ENCODE assay signal across 10 mouse cellular contexts in genomic region chr14:18678121-18678836, GRCm38 (mm10).
DNase-seq lines count a peak whose midpoint lies in the region; ATAC-seq and TF ChIP-seq lines count a peak whose summit lies in the region.
"Had no signal": no experiment of that assay in that cellular context is flagged by ENCODE, and none has a peak within 500 bp of the region (broad histone marks: within the 10 kb centered on the region; RNA-seq: fewer than 3 reads in every experiment).

No protein-coding gene starts in this region.

- no peaks in the 10 kb centered on the region for H3K9me3 ChIP-seq in heart, embryonic 16.5 days (replicated peaks; ENCODE audit: control insufficient read depth, low read length)
- no peaks in the 10 kb centered on the region for H3K9me3 ChIP-seq in stomach, postnatal 0 days (ENCODE audit: control insufficient read depth, low read length)
- H3K9me3 ChIP-seq in midbrain, embryonic 15.5 days: no peaks in the 10 kb centered on the region
- H3K9me3 ChIP-seq: G1E; hindbrain, embryonic 15.5 days had no signal

- H3K27ac ChIP-seq in cerebellum, adult 2 months (ENCODE audit: insufficient read depth, low read length): 0 out of 2 replicates have a peak overlapping the region, but pooled peaks have one; percentile 39
- peak overlapping the region; percentile 35 for H3K27ac ChIP-seq in heart, embryonic 16.5 days (ENCODE audit: low read length)
- H3K27ac ChIP-seq in stomach, postnatal 0 days (replicated peaks): no peak overlapping the region
- H3K27ac ChIP-seq in midbrain, embryonic 15.5 days: no peak overlapping the region
- H3K27ac ChIP-seq: hindbrain, embryonic 15.5 days had no signal

- no peak overlapping the region for H3K4me3 ChIP-seq in cerebellum, adult 2 months (replicated peaks; ENCODE audit: insufficient read depth, low read depth, low read length)
- H3K4me3 ChIP-seq in heart, embryonic 16.5 days (ENCODE audit: low read length): no peak overlapping the region
- no peak overlapping the region for H3K4me3 ChIP-seq in stomach, postnatal 0 days (ENCODE audit: low read depth, low read length)
- H3K4me3 ChIP-seq in midbrain, embryonic 15.5 days: no peak overlapping the region
- H3K4me3 ChIP-seq: hindbrain, embryonic 15.5 days had no signal

- peak; percentile 12 to 35 for DNase-seq in lung, adult 18-20 months
- no peak for DNase-seq in lung, postnatal 25 days (ENCODE audit: low spot score)
- DNase-seq in cerebellum, adult 2 months: peak; percentile 70 to 80
- DNase-seq in stomach, postnatal 0 days (ENCODE audit: low spot score): no peak
- DNase-seq in left cerebral cortex, adult 18-20 months (ENCODE audit: low spot score in 2 of 2): no peak
- no peak for DNase-seq in thymus, adult 18-20 months

- H3K4me1 ChIP-seq in cerebellum, adult 2 months (ENCODE audit: control insufficient read depth, insufficient read depth, low read length): peaks cover 4% of the 10 kb centered on the region
- H3K4me1 ChIP-seq in heart, embryonic 16.5 days (ENCODE audit: control insufficient read depth, insufficient read depth, low read length): peaks cover 5% of the 10 kb centered on the region; the same call in 1 of the 2 replicates
- no peaks in the 10 kb centered on the region for H3K4me1 ChIP-seq in stomach, postnatal 0 days (replicated peaks; ENCODE audit: control insufficient read depth, insufficient read depth)
- no peaks in the 10 kb centered on the region for H3K4me1 ChIP-seq in midbrain, embryonic 15.5 days

- no peak for TF ChIP-seq CTCF in cerebellum, adult 2 months (IDR thresholded peaks at IDR 0.05; ENCODE audit: borderline replicate concordance, insufficient read depth, low read depth, low read length)
- no peak for TF ChIP-seq CTCF in stomach, postnatal 0 days (IDR thresholded peaks at IDR 0.05; ENCODE audit: low read depth)

- no peaks in the 10 kb centered on the region for H3K27me3 ChIP-seq in cerebellum, adult 2 months (ENCODE audit: control insufficient read depth, insufficient read depth, low read length)
- no peaks in the 10 kb centered on the region for H3K27me3 ChIP-seq in heart, embryonic 16.5 days (ENCODE audit: control insufficient read depth, insufficient read depth, low read length)
- no peaks in the 10 kb centered on the region for H3K27me3 ChIP-seq in stomach, postnatal 0 days (ENCODE audit: control insufficient read depth, insufficient read depth, low read length)
- H3K27me3 ChIP-seq in midbrain, embryonic 15.5 days (replicated peaks): no peaks in the 10 kb centered on the region
- H3K27me3 ChIP-seq: hindbrain, embryonic 15.5 days had no signal

- no peaks in the 10 kb centered on the region for H3K36me3 ChIP-seq in heart, embryonic 16.5 days (ENCODE audit: control insufficient read depth, insufficient read depth)
- no peaks in the 10 kb centered on the region for H3K36me3 ChIP-seq in stomach, postnatal 0 days (ENCODE audit: control insufficient read depth, insufficient read depth, low read length)
- H3K36me3 ChIP-seq in midbrain, embryonic 15.5 days (replicated peaks): no peaks in the 10 kb centered on the region
- H3K36me3 ChIP-seq: G1E; hindbrain, embryonic 15.5 days had no signal

- TF ChIP-seq POLR2A in cerebellum, adult 2 months (IDR thresholded peaks at IDR 0.05; ENCODE audit: borderline replicate concordance, insufficient read depth, low read length): no peak

- ATAC-seq in heart, embryonic 16.5 days (replicated peaks; ENCODE audit: extremely low read depth, insufficient read depth, low FRiP score): peak; percentile 52; the same call in 1 of the 2 replicates
- ATAC-seq in stomach, postnatal 0 days (ENCODE audit: low FRiP score, low TSS enrichment): peak; percentile 35; the same call in 1 of the 2 replicates
- ATAC-seq in midbrain, embryonic 15.5 days (replicated peaks): no peak

- no peak for TF ChIP-seq EP300 in stomach, postnatal 0 days (optimal IDR thresholded peaks at IDR 0.05)

- WGBS in cerebellum, adult 2 months: 33% methylated on average over 3 of the region's 3 CpGs
- WGBS in heart, embryonic 16.5 days: 46% methylated on average over 3 of the region's 3 CpGs
- WGBS in stomach, postnatal 0 days: 35% methylated on average over 3 of the region's 3 CpGs
- WGBS in midbrain, embryonic 15.5 days: 66% methylated on average over 3 of the region's 3 CpGs

- no peak overlapping the region for H3K9ac ChIP-seq in heart, embryonic 16.5 days (ENCODE audit: low read length)
- H3K9ac ChIP-seq in stomach, postnatal 0 days (ENCODE audit: low read length): no peak overlapping the region
- H3K9ac ChIP-seq in midbrain, embryonic 15.5 days: no peak overlapping the region
- H3K9ac ChIP-seq: hindbrain, embryonic 15.5 days had no signal

- H3K4me2 ChIP-seq in heart, embryonic 16.5 days (ENCODE audit: low read depth, low read length): no peak overlapping the region
- no peak overlapping the region for H3K4me2 ChIP-seq in stomach, postnatal 0 days (replicated peaks; ENCODE audit: low read depth)
- H3K4me2 ChIP-seq in midbrain, embryonic 15.5 days: no peak overlapping the region
- H3K4me2 ChIP-seq: hindbrain, embryonic 15.5 days had no signal

Comparison
In these comparisons a context has a peak if more than half of its experiments do, and no peak if none do; other contexts are left out.
1. DNase-seq: peak in lung, adult 18-20 months (2 of 2) and cerebellum, adult 2 months (2 of 2); none in lung, postnatal 25 days (single experiment), stomach, postnatal 0 days (single experiment), left cerebral cortex, adult 18-20 months (0 of 2) and thymus, adult 18-20 months (0 of 2).
2. H3K27ac ChIP-seq: peak in cerebellum, adult 2 months (single experiment) and heart, embryonic 16.5 days (single experiment); none in stomach, postnatal 0 days (single experiment) and midbrain, embryonic 15.5 days (single experiment).